Mouse (Mus musculus) kidney, adult 2 months (tissue): ENCODE data around the gene Sptan1.

Experiments
- CTCF ChIP-seq: fragments of 200-500 bp; conservative IDR thresholded peaks from 2 replicates; pipeline ENCODE4 v1.5.1; 2011; ENCODE audit warnings: low read depth, mild to moderate bottlenecking, control low read depth, low read length, moderate library complexity, mixed read lengths; ENCODE audit not compliant: insufficient read depth, insufficient read length
- POLR2A ChIP-seq: fragments of 200-500 bp; IDR thresholded peaks from one replicate; pipeline ENCODE4 v1.6.1; 2011; ENCODE audit warnings: low read depth, low read length, control low read depth

- TF ChIP-seq CTCF = no peak
- TF ChIP-seq POLR2A = no peak
These were observed 102.6 kb downstream of the Sptan1 start for GRCm38 (mm10) chr2:30067962-30068361.
